Mouse (Mus musculus): ENCODE results near the gene Adgrv1.

Adgrv1 gene

DNA sequence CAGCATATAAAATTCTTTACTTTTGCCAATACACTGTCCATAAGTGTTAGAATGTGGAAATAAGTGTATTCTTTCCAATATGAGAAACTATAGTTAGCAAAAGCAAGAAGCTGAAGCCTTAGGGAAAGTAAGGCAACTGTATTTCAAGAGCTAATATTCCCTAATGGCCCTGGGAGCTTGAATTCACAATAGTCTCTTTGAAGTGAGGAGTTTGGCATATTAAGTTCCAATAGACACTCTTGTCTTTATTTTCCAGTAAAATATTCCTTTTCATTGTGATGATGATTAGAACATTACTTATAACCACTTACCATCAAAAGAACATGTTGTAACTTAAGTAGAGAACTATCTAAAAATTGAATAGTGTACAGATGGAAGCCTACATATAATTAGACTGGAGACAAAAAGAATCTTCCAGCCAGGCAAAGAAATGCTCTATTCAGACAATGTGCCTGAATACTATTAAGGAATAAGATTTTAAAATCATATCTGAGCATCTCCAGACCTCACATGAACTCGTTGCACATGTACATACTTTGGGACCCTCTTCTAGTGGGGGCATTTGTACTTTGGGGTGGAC is 225.0 kb downstream of the Adgrv1 start:
- no peak for DNase-seq (ENCODE audit: low read depth)

DNA sequence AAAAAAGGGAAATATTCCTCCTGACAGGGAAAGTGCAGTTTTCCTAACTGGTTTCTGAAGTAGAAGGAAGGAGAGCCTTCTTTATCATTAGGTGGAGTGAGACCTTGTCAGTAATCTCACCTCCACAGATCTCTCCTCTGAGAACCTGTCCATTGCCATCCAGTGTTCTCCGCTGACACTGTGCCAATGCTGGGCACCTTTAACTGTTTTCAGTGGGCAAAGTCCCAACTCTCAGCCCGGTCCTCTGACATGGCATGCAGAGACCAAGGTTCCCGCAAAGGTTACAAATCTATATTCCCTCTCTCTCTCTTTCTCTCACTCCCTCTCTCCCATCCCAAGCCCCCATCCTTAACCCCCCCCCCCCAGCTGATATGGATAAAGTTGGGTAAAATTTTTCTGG is 230.1 kb downstream of the Adgrv1 start:
- no peak for DNase-seq (ENCODE audit: low read depth)

DNA sequence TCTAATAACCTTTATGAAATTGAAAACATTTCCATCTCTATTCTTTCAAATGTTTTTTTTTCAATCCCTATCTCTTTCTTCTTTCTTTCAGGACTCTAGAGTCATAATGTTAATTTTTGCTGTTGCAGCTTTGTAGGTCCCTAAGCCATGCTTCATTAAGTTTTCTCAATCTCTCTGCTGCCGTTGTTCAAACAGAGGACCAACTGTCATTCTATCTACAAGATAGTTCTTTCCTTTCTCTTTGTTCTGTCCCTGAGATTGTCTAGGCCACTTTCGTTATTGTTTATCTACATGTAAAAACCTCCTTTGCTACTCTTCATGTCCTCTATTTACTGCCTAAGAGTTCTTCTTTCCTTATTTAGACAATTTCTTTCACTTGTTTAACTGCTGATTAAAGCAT is 230.8 kb downstream of the Adgrv1 start:
- no peak for DNase-seq (ENCODE audit: low read depth)

DNA sequence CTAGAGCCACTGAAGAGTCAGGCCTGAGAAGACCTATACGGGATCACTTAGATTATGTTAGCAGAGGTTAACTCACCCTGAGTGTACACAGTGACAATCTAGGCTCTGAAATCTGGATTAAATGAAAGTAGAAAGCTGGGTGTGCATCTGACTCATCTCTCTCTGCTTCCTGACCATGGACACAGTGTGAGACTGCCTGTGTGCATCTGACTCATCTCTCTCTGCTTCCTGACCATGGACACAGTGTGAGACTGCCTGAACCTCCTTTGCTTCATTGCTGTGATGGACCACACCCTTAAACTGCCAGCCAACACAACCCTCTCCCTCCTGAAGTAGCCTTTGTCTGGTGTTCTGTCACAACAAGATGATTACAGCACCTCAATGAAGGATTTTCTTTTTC is 231.2 kb downstream of the Adgrv1 start:
- DNase-seq (ENCODE audit: low read depth) = no peak

DNA sequence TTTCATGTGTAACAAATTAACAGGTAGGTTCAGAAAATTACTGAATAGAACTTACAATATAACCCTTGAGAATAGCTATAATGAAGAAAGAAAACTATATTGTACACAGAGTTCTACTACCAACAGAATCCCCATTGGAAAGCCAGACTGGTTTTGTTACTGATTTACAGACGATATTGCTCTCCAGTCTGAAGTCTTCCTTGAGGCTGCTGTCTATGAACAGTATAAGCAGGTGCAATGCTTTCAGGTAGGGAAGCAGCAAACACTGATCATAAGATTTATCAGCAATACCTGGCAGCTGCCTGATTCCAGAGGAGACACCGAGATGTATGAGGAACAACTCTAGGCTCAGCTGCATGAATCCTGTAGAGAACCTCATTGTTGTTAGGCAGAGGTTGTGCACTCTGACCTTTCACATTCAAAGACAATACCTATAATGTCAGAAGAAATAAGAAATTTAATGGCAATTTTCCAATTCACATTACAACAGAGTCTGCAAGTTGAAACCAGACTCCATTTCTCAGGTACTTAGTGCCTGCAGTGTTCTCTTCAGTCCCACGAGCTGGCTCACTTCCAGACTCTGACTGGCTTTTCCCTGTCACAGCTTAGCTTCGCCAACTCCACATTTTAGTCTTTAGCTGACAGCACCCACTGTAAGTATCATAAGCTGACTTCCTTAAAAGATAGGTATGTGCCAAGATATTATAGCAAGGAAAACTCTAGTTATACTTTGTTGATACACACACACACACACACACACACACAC is 247.2 kb downstream of the Adgrv1 start:
- DNase-seq (ENCODE audit: low read depth) = no peak

DNA sequence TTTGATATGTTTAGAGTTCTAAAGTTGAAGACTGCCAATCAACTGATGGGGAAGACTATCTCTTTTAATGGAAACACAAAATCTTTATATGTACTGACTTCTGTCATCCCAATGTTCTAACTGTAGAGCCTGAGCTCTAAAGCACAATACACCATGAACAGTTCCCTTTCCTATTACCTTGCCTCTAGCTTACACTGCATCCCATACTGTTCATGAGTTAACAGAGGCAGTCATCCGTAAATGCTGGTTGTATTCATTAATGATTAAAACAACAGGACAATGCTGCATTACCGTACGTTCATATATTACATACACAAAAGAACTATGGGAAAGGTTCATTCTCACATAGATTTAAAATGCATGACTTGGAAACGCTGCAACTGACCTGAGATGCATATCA is 251.1 kb downstream of the Adgrv1 start:
- DNase-seq (ENCODE audit: low read depth) = no peak

DNA sequence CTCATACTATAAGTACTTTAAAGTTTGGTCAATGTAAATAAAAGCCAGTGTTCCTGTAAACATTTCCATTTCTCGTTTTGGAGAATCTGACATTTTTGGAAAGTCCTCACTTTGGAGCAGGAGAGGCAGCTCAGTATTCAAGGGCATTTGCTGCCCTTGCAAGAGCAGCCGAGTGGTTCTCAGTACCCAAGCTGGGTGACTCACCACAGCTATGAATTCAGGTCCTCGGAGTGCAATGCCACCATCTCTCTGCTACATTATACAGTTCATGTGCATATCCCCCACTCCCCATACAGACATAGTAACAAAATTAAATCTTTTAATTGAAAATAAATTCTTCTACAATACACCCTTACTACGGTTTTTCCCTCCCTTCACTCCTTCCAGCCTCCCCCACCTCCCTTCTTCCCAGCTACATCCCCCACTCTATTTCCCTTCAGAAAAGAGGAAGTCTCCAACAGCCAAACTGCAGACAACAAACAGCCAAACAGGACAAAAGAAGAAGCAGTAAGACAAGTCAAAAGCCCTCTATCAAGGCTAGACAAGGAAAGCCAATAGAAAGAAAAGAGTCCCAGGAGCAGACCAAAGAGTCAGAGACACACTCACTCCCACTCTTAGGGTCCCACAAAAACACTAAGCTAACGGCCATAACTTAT is 262.0 kb downstream of the Adgrv1 start:
- DNase-seq (ENCODE audit: low read depth) = no peak

DNA sequence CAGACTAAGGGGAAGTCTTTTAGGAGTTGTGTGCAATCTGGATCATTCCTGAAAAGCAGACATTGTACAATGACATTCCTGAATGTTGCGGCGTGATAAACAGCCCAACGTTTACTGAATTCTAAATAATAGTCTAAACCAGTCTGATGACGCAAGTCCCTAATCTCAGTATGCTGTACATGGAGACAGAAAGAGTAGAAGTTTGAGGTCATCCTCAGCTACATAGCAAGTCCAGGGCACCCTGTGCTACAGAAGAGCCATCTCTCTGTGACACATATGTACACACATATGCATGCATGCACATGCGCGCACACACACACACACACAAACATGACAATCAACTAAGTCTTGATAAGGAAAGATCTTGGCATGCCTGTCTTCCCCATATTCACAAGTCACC is 262.8 kb downstream of the Adgrv1 start:
- DNase-seq (ENCODE audit: low read depth) = no peak

DNA sequence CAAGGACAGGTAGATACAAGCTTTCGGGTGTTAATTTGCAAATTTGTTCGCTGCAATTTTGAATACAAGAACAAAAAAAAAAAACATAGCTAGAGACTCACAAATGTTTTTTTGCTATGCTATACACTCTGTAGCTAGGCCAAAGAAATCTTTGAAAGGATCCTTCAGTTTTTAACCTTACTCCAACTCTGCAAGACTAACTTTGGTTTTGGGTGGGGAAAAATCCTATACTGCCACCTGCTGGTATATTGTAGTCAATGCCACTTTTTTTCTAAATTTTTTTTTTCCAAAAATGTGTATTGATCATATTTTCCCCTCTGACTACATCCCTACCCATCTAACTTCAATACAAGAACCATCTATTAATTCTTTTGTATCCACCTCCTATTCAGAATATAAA is 263.4 kb downstream of the Adgrv1 start:
- DNase-seq (ENCODE audit: low read depth) = no peak

DNA sequence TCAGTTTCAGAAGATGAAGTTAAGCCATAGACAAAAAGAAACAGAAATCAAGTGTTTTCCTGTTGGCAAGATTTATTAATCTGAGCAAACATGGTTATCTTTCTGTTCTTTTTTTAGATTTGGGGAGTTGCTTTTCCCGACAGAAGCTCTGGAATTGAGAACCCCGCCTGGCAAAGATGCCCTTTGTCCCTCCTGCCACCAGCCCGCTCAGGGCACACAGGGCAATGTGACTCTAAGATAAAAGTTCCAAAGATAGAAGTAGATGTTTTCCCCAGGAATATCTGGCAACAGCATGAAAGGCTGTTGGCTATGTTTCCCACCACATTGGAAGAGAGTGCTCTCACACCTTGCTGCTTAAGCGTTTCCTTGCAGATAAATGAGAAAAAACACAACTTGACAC is 264.0 kb downstream of the Adgrv1 start:
- DNase-seq (ENCODE audit: low read depth) = no peak

DNA sequence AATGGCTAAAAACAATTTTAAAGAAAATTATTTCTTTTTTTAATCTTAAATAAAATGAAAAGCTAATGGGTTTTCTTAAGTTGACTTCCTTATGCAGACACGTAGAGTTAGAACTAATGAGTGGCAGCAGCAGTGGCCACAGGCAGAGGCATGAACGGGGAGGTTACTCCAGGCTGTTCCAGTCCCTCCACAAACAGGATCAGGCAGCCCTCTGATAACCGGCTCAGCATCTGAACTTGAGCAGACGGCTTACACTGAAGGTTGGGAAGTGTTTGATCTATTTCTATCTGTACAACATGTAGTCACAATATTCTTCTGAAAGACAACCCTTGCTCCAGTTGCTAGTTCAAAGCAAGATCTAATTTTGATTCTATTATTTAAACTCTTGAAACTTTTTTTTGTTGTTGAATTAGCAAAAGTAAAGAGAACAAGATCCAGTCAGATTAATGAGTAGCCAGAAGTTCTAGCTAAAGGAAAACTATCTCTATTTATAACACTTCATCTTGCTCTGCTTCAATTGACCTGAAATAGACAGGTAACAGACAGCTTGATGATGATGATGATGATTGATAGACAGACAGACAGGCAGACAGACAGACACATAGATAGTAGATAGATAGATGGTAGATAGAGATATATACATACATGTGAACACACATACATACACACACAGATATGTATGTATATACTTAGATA is 265.1 kb downstream of the Adgrv1 start:
- no peak for DNase-seq (ENCODE audit: low read depth)

DNA sequence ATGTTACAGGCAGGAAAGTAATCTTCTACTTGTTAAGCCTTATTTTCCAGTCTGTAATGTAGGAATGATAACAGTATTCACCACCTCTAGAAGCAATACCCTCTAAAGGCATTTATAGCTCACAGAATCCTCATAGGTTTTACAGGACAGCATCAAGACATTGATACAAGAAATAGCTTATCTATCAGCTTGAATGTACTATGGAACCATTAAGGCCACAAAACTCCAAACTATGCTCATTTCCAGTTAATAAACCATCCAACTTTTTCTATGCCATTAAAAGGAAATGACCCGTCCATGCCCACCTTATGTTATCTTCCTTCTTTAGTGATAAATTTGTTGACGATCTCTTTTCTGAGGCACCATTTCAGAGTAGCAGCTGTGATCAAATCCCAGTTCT is 272.6 kb downstream of the Adgrv1 start:
- no peak for DNase-seq (ENCODE audit: low read depth)

DNA sequence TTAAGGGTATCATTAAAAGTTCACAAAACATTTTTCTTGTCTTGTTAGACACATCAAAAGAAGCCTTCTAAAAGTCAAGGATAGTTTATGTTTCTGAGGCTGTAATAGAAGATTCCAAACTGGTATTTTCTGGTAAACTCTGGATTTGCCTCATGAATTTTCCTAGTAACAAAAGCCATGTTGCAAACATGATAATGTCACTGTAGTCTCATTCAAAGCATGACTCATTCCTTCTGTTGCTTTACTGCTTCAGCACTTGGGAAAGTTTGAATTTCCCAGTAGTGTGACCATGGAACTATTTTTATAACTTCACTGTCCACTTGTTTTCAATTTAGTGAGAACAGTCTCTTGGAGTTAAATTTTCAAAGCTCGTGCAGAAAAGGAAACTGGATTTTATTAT is 274.2 kb downstream of the Adgrv1 start:
- DNase-seq (ENCODE audit: low read depth) = no peak

DNA sequence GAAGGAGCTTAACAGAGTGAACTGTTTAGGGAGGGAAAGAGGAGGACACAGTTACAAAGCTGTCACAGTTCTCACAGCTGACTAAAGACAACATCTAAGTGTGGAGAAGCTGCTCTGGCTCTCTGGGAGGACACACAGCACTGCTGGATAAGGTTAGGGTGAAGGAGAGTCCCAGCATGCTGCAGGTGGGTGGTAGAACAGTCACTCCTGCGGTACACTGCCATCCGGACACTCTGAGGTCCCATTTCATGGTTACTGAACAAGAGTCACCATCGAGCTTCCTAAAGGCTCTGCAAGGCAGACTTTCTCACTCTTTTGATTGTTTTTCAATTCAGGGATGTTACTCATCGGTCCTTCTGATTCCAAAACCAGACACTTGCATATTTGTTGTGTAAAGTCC is 274.6 kb downstream of the Adgrv1 start:
- no peak for DNase-seq (ENCODE audit: low read depth)

DNA sequence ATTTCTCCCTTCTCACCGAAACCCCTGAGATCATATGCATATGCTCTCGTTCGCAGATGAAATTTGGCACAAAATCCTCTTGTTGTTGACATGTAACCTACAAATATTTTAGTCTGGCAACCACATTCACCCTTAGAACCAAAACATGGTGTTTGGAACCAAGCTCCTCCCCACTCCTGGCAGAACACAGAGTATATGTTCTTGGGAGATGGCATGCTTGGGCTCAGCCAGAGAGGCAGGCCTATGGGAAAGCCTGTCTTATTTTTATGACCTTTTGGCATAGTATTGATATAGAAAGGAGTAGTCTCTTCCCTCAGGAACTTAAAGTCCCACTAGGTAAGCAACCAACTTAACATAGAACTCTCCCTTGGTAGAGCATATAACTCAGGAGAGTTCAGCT is 275.7 kb downstream of the Adgrv1 start:
- DNase-seq (ENCODE audit: low read depth) = no peak

DNA sequence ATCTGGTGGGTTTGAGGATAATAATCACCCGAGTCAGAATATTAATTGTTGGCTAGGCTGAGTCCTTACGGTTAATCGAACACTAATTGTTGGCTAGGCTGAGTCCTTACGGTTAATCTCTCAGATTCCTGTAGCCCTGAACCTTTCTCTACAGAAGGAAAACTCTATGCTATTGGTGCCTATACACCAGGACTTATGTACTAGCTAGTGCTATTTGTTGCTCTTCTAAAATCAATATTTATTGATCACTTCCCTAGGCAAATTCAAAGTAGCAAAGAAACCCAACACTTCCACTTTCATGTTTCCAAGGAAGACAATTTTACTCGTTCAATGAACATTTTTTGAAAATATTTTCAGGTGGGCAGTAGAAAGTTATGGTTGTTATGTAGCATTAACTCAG is 278.4 kb downstream of the Adgrv1 start:
- no peak for DNase-seq (ENCODE audit: low read depth)

DNA sequence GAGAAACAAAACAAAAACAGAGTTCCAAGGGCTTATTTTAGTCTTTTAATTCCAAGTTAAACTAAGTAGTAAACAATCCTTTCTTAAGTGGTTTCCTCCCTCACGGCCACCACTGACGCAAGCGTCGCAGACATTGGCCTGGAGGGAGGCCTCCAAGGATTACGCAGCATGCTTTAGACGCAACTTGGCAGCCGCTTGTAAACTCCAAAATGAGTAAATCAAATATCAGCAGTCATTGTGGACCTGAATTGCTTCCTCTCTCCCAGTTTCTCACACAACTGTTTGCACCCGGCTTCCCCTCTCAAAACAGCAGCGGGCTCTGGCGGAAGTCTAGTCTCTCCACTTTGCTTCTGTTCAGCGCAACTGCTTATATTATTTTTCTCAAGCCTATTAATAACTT is 280.7 kb downstream of the Adgrv1 start:
- no peak for DNase-seq (ENCODE audit: low read depth)

DNA sequence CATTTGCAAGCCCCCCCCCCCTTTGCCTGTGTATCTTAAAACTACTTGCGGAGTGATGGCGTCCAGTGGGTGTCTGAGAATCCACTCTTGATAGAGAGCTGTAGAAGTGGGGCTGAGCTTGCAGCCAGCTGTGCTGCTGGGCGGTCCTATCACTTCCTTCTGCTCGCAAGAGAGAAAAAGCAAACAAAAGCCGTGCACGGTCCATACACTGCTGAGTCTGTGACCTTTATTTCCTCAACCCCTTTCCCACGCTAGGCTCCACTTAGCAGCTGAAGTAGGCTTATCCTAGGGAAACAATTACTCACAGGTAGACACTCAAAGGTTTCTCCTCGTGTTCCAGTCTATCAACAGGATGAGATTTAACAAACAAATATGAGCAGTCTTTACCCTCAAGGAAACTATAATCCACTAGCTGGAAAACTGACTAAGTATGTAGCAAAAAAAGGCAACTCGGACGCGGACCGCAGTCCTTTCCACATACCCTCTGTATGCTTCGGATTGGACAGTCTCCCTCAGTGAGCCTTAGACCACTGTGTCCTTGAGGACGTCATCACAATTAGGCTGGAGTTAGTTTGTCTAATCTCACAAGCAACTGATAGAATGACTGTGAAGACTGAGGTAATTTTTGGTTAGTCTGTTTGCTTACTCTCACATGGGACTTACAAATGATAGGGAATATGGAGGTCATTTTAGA is 281.3 kb downstream of the Adgrv1 start:
- DNase-seq (ENCODE audit: low read depth) = no peak

DNA sequence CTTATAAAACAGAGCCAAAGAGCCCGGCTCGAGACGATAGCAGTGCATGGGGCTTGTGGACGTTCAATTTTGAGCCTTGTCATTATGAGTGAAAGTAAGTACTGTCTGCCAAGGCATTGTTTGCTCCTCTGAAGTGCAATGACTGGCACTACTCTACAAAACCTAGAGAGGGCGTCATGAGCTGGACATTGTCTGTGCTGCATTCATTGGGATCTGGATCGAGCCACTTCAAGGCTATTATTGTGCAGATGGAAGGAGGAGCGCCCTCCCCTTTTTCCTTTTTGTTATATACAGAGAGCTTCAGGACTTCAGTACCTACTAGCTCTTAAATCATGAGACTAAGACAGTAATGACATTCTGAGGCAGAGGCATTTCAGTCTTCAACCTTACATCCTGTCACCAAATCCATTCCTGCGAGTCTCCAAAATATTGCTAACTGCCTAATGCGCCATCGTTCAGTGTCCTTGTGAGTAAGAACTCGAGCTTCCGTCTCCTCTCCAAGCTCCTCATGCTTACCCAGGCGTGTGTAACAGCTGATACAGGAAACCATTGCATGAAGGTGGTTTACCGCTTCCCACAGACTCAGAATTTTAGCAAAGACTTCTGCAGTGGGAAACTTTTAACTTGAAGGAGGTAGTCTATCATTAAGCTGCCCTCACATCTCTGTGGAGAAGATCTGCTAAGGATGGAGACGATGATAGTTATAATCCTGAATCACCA is 285.5 kb downstream of the Adgrv1 start:
- DNase-seq (ENCODE audit: low read depth) = no peak

DNA sequence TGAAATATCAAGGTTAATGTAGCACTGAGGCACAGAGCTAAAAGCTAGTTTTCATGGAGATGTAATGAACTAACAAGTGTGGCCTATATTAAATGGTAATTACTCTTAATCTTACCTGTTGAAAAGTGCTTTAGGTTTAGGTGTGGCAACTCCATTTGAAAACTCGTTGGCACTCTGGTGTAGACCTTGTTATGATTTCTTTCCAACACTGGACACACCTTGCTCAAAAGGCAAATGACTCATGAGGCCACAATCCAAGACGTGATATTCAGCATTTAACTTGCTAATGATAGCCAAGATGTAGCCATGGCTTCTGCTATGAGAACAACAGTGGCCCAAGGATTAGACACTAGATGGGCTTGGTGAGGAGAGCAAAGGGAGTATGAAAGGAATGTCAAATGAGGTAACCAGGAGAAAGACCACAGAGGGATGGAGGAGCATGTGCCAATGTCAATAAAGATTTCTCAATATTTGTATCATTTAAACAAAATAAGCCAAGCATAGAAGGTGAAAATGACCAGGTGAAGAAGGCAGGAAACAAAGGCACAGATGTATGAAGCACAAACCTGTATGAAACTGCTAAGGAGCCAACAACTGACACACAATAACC is 289.9 kb downstream of the Adgrv1 start:
- DNase-seq (ENCODE audit: low read depth) = no peak

DNA sequence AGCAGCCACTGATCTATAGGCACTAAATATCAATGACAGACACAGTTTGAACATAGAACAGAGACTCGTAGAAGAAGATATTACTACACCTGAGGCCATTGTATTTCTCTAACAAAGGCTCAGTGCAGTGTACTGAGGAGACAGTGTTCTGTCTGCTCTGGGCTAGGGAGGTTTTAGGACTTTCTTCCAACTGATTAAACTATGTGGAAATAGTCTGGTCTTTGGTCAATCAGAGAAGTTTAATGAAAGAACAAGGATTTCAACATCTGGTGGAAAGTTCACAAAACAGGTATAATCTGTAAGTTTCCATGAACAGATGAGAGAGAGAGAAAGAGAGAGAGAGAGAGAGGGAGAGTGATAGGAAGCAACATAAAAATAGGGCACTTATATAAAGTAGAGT is 297.7 kb downstream of the Adgrv1 start:
- no peak for DNase-seq (ENCODE audit: low read depth)
